Mouse (Mus musculus): ENCODE results near the gene Ncoa4.
A peak's percentile ranks its signal among the peaks of the same experiment; 100 is the strongest.
"Not testable (repeated sequence)": the region's sequence is repeated elsewhere in the genome, so short reads cannot be mapped to it uniquely, and the experiment has no call there.

Ncoa4 gene

GRCm38 (mm10) chr14:32161090-32161885, 1.6 kb downstream of the Ncoa4 start:
- DNase-seq = no peak

- DNase-seq = no peak
Measured at GRCm38 (mm10) chr14:32162231-32162630, 2.6 kb downstream of the Ncoa4 start.

- no peak for DNase-seq
Measured at GRCm38 (mm10) chr14:32163203-32163888, 3.7 kb downstream of the Ncoa4 start.

GRCm38 (mm10) chr14:32164173-32165051, 4.7 kb downstream of the Ncoa4 start:
- DNase-seq = no peak

- peak; percentile 85 for DNase-seq
Measured at GRCm38 (mm10) chr14:32165278-32166061, 5.8 kb downstream of the Ncoa4 start.

DNA sequence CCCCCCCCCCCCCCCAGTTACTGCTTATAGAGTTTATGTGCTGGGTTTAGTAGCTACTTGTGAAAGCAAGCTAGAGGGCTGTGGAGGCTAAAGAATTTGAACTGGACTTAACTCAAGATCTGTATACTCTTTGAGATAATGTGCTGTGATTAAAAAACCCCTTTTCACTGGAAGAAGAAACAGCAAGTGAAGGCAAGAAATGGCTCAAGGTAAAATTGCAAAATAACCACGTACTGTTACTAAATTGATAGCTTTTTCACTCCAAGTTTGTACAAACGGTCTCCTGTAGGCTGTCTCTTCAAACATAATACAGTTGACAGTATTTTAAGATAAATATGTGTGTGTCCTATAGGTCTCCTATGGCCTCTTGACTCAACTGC, 6.4 kb downstream of the Ncoa4 start:
- DNase-seq = no peak

- peak; percentile 75 for DNase-seq
Measured at GRCm38 (mm10) chr14:32166840-32167239, 7.2 kb downstream of the Ncoa4 start.

DNA sequence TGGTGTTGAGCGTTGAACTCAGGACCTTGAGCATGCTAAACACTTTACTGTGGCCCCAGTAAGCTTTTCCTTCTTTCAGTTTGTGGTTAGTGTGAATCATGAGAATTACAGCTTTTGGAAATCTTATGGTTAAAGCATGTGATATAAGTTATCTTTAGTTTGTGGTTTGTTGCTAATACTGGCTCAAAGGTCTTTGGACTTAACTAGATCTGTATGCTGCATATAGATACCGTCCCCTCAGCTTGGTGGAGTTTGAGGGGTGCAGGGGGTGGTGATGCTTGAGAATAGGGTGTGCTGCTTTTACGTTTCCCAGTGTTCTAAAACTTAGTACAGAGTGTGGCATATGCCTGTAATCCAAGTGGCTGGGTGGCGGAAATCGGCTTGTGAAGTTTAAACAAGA, 7.7 kb downstream of the Ncoa4 start:
- no peak for DNase-seq

- no peak for DNase-seq
Measured at GRCm38 (mm10) chr14:32168653-32169231, 9.1 kb downstream of the Ncoa4 start.

GRCm38 (mm10) chr14:32170137-32170536, 10.5 kb downstream of the Ncoa4 start:
- DNase-seq = no peak

DNA sequence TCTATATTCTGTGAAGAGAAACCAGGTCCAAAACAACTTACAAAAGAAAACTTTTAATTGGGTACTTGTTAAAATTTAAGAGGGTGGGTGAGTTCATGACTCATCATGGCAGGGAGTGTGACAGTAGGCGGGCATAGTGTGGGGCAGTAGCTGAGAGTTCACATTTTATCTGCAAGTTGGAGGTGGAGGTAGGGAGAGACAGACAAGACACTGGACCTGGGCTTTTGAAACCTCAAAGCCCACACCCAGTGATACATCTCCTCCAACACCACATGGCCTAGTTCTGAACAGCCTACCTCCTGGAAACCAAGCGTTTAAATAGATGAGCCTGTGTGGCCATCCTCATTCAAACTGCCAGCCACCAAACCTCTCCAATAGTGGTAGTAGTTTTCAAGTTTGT, 15.6 kb downstream of the Ncoa4 start:
- DNase-seq = no peak

GRCm38 (mm10) chr14:32176590-32176989, 16.9 kb downstream of the Ncoa4 start:
- not testable (repeated sequence) for DNase-seq

GRCm38 (mm10) chr14:32179393-32180195, 19.9 kb downstream of the Ncoa4 start:
- DNase-seq = no peak

GRCm38 (mm10) chr14:32180861-32181260, 21.2 kb downstream of the Ncoa4 start:
- no peak for DNase-seq

GRCm38 (mm10) chr14:32183846-32184245, 24.2 kb downstream of the Ncoa4 start:
- DNase-seq = no peak

GRCm38 (mm10) chr14:32190627-32191391, 31.1 kb downstream of the Ncoa4 start:
- DNase-seq = no peak

GRCm38 (mm10) chr14:32191926-32192325, 32.3 kb downstream of the Ncoa4 start:
- no peak for DNase-seq

DNA sequence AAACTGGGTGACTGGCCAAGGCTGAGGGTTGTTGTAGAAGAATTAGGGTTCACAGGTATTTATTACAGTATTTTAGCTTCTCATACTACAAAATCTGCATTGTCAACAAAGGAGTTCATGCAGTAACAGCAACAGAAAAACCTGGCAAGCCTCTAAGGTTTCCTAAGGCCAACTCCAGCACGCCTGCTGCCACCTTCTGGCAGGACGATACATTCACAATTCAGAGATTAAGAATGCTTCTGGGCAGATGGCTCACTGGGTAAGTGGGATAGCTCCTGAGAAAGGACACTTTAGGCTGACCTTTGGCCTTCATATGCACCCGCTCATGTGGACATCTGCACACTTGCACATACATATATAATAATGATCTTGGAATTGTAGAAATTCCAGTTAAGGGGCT, 32.8 kb downstream of the Ncoa4 start:
- peak; percentile 67 for DNase-seq

GRCm38 (mm10) chr14:32193557-32193956, 33.9 kb downstream of the Ncoa4 start:
- not testable (repeated sequence) for DNase-seq

GRCm38 (mm10) chr14:32201354-32201753, 41.7 kb downstream of the Ncoa4 start:
- peak; percentile 27 for DNase-seq

Data from lung, postnatal 36 days (tissue).